Mouse (Mus musculus) hindbrain, embryonic 11.5 days (tissue): Measurements from ENCODE around the gene Prdm11. TPM values are rescaled to one million over a fixed set of nuclear protein-coding genes. Genes with fewer than 3 reads are reported as not detected.

Source experiments
- ATAC-seq: fragments of 200-750 bp; cut with Nextera tagmentation; 2 replicates; pipeline ENCODE4 v1.8.0; 2017; ENCODE audit warnings: mild to moderate bottlenecking, moderate TSS enrichment, moderate library complexity; ENCODE audit not compliant: low FRiP score
- DNase-seq: peaks from one replicate; pipeline ENCODE4 v3.0.0-alpha.2; 2015; ENCODE audit warnings: low spot score
- H3K27ac ChIP-seq: fragments of 300-500 bp; sonication (generic); 2 replicates; pipeline ENCODE4 v1.5.1; 2014; ENCODE audit warnings: mild to moderate bottlenecking, low read depth, low read length
- H3K27me3 ChIP-seq: fragments of 300-500 bp; sonication (generic); 2 replicates; pipeline ENCODE4 v1.6.1; 2014; ENCODE audit warnings: mild to moderate bottlenecking, low read length, moderate library complexity, mixed read lengths; ENCODE audit not compliant: control insufficient read depth, insufficient read depth
- H3K36me3 ChIP-seq: fragments of 300-500 bp; sonication (generic); 2 replicates; pipeline ENCODE4 v1.6.1; 2014; ENCODE audit warnings: mild to moderate bottlenecking, low read length, moderate library complexity, mixed read lengths; ENCODE audit not compliant: control insufficient read depth, insufficient read depth
- H3K4me1 ChIP-seq: fragments of 300-500 bp; sonication (generic); replicated peaks from 2 replicates; pipeline ENCODE4 v1.6.1; 2014; ENCODE audit warnings: low read length, mixed read lengths; ENCODE audit not compliant: control insufficient read depth, insufficient read depth
- H3K4me2 ChIP-seq: fragments of 300-500 bp; sonication (generic); replicated peaks from 2 replicates; pipeline ENCODE4 v1.6.1; 2014; ENCODE audit warnings: mild to moderate bottlenecking, low read depth, low read length
- H3K4me3 ChIP-seq: fragments of 300-500 bp; sonication (generic); 2 replicates; pipeline ENCODE4 v1.5.1; 2014; ENCODE audit warnings: low read depth, low read length
- H3K9ac ChIP-seq: fragments of 300-500 bp; sonication (generic); 2 replicates; pipeline ENCODE4 v1.6.1; 2014; ENCODE audit warnings: low read depth, low read length
- H3K9me3 ChIP-seq: fragments of 300-500 bp; sonication (generic); 2 replicates; pipeline ENCODE4 v1.6.1; 2016; ENCODE audit warnings: low read length; ENCODE audit not compliant: control insufficient read depth
- WGBS: fragments of 180-500 bp; shearing (Covaris S2); extraction: QIAGEN DNeasy Blood & Tissue Kit; methylation state at CpG from one replicate; pipeline ENCODE4 v1.1.7; 2014; 5-methylcytosine and 5-hydroxymethylcytosine counted together
- polyA plus RNA-seq: library from polyadenylated mRNA; unstranded; fragments of >200 nt; fragmentation: Nextera tagmentation; extraction: Ambion mirVana; gene quantifications from 2 replicates; pipeline ENCODE4 v1.2.1, GENCODE M21; 2014

Prdm11 gene
- polyA plus RNA-seq = 1.5 and 2.2 TPM in 2 replicates

DNA sequence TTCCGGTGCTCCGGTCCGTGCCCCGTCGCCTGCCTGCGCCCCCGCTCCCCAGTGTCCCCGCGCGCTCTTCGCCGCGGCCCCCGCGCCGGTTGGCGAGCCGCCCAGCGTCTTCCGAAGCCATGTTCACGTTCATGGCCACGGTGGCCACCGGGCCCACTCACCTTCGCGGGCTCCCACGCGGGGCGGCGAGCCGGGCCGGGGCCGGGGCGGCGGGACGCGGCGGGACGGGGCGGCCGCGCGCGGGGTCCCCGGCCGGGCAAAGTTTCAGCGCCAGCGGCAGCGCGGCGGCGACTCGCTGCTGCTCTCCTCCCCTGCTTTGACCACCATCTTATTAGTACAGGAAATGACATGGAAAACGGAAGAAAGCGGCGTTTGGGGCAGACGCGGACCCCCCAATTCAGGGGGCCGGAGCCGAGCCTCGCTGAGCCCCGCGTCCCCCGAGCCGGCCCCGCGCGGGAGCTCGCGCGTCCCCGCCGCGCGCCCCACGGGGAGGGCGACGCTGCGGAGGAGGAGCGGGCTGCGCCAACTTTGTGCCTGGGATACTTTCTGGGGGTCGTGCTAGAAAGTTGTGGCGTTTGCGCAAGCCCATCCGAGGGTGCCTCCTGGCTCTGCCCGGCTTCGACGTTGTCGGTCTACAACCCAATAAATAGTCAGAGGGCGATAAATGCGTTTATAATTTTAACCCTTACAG, at the start of gene Prdm11:
Gene Prdm11 (minus strand): TSS at position 350 of the 691 bp plus-strand sequence.
- H3K4me2 ChIP-seq = peak within 1 kb of the TSS; percentile 74
- WGBS = under 1% methylated on average over 72 of the region's 90 CpGs
- H3K36me3 ChIP-seq = no peaks in the 10 kb centered on the region
- no peaks in the 10 kb centered on the region for H3K27me3 ChIP-seq
- peak within 1 kb of the TSS; percentile 94 for H3K9ac ChIP-seq
- H3K4me3 ChIP-seq = peak within 1 kb of the TSS; percentile 56
- 0 out of 2 replicates have a peak, but pooled peaks cover 4% of the 10 kb centered on the region for H3K4me1 ChIP-seq
- peak within 1 kb of the TSS; percentile 77 for H3K27ac ChIP-seq
- peak; percentile 59 for DNase-seq
- peak; percentile 61 for ATAC-seq
- H3K9me3 ChIP-seq = no peaks in the 10 kb centered on the region

DNA sequence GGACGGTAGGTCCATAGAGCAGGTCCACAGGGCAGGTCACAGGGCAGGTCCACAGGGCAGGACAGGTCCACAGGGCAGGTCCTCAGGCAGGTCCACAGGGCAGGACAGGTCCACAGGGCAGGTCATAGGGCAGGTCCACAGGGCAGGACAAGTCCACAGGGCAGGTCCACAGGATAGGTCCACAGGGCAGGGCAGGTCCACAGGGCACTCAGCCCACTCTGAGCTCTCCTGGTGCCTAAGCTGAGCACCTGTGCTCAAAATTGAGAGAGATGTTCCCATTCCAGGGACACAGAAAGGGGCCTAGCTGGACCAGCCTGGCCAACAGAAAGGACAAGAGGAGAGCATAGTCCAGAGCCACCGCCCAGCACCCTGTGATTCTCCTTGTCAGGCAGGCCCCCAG, 46.4 kb upstream of the Prdm11 start:
- H3K36me3 ChIP-seq = no peaks in the 10 kb centered on the region
- H3K4me1 ChIP-seq = no peaks in the 10 kb centered on the region
- H3K4me2 ChIP-seq = no peak overlapping the region
- DNase-seq (no peak), ATAC-seq (peak; percentile 25)
- no peak overlapping the region for H3K27ac ChIP-seq
- no peaks in the 10 kb centered on the region for H3K9me3 ChIP-seq
- no peaks in the 10 kb centered on the region for H3K27me3 ChIP-seq
- WGBS = 84% methylated on average over 2 of the region's 2 CpGs
- no peak overlapping the region for H3K9ac ChIP-seq
- H3K4me3 ChIP-seq = no peak overlapping the region

GRCm38 (mm10) chr2:93091679-93092078, 45.7 kb upstream of the Prdm11 start:
- Histone ChIP-seq H3K9me3 (no peaks in the 10 kb centered on the region), H3K36me3 (no peaks in the 10 kb centered on the region), H3K27ac (peak overlapping the region; percentile 12; the same call in 1 of the 2 replicates), H3K4me1 (no peaks in the 10 kb centered on the region), H3K9ac (no peak overlapping the region), H3K27me3 (no peaks in the 10 kb centered on the region), H3K4me3 (no peak overlapping the region), H3K4me2 (no peak overlapping the region)
- ATAC-seq = peak; percentile 75
- WGBS = 38% methylated on average over 2 of the region's 2 CpGs
- DNase-seq = peak; percentile 57

DNA sequence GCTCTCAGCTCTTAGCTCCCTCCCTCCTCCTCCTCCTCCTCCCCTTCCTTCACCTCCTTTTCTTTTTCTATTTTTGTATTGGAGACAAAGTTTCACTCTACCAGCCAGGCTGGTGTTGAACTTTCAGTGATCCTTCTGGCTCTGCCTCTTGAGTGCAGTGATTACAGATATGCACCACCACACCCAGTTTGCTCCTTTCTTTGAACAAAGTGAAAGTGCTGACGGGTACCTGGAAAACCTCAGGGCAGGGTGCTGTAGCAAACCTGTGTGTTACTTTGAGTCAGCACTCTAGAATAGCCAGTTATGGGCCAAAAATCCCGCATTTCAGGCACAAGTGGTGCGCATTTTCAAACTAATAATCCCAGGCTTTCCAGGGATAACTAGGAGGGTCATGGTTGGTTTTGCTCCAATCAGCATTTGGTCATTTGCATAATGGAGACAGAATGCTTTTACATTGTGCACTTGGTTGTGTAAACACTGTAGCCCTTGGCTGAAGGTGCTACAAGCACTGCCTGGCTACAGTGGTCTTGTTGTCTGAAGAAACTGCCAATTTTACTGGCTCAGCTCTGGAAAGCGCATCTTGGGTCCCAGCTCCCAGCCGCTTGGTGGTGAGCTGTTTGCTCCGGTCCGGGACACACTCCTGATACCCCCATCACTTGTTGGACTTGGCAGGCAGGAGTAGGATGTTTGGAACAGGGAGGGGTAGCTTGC, 43.6 kb upstream of the Prdm11 start:
- no peak overlapping the region for H3K27ac ChIP-seq
- no peak for DNase-seq

DNA sequence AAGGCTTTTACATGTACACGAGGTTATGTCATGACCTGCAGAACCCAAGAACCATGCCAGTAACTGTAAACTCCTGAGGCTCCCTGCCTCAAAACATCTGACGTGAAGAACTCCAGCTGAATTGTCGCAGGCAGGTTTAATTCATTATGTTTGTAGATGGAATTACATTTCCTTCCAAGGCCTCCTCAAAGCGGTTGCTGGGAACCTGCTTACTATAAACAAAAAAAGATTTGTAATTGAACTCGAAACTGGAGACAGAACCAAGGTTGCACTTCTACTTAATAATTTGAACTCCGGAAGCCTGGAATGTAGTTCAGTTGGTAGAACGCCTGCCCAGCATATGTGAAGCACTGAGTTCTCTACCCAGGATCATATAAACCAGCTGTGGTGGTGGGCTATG, 42.0 kb upstream of the Prdm11 start:
- ATAC-seq (no peak), DNase-seq (no peak)
- Histone ChIP-seq H3K4me2 (no peak overlapping the region), H3K9me3 (no peaks in the 10 kb centered on the region), H3K27me3 (no peaks in the 10 kb centered on the region), H3K4me1 (no peaks in the 10 kb centered on the region), H3K36me3 (no peaks in the 10 kb centered on the region), H3K27ac (no peak overlapping the region), H3K4me3 (no peak overlapping the region), H3K9ac (no peak overlapping the region)
- WGBS = 86% methylated on average over 7 of the region's 7 CpGs

More for the DNA sequence above, 43.6 kb upstream of the Prdm11 start:
- no peak for ATAC-seq
- no peaks in the 10 kb centered on the region for H3K4me1 ChIP-seq
- no peak overlapping the region for H3K4me2 ChIP-seq
- H3K9me3 ChIP-seq = no peaks in the 10 kb centered on the region
- no peak overlapping the region for H3K9ac ChIP-seq
- H3K36me3 ChIP-seq = no peaks in the 10 kb centered on the region
- WGBS = 77% methylated on average over 7 of the region's 7 CpGs
- no peaks in the 10 kb centered on the region for H3K27me3 ChIP-seq
- H3K4me3 ChIP-seq = no peak overlapping the region

- Histone ChIP-seq H3K4me1 (peaks cover 8% of the 10 kb centered on the region; the same call in 1 of the 2 replicates), H3K9ac (no peak overlapping the region), H3K9me3 (no peaks in the 10 kb centered on the region), H3K4me3 (no peak overlapping the region), H3K27me3 (no peaks in the 10 kb centered on the region), H3K36me3 (no peaks in the 10 kb centered on the region), H3K27ac (no peak overlapping the region), H3K4me2 (no peak overlapping the region)
- DNase-seq (no peak), ATAC-seq (no peak)
- 74% methylated on average over 8 of the region's 8 CpGs for WGBS
Observed at GRCm38 (mm10) chr2:93085291-93086027, 39.5 kb upstream of the Prdm11 start.

- Histone ChIP-seq H3K4me1 (peaks cover 8% of the 10 kb centered on the region; the same call in 1 of the 2 replicates), H3K27me3 (no peaks in the 10 kb centered on the region), H3K36me3 (no peaks in the 10 kb centered on the region), H3K27ac (no peak overlapping the region), H3K4me2 (no peak overlapping the region), H3K9ac (no peak overlapping the region), H3K9me3 (no peaks in the 10 kb centered on the region), H3K4me3 (no peak overlapping the region)
- ATAC-seq = no peak
- WGBS = 92% methylated on average over 5 of the region's 5 CpGs
- DNase-seq = no peak
Observed at GRCm38 (mm10) chr2:93084481-93084880, 38.5 kb upstream of the Prdm11 start.

DNA sequence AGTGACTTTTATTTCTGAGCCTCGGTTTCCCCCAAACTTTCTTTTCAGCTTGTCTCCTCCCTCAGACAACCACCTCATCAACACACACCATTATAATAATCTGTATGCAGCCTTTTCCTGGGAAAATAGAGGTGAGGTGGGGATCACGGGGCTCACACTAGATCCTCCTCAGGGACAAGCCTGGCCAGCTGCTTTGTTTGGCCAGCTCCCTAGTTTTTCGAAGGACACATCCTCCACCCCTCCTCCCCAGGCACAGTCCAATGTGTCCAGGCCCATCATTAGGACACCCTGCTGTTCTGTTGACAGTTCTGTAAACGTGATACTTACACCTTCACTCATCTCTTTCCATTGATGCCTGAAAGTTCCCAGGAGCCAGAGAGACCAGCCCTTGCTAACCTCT, 37.4 kb upstream of the Prdm11 start:
- no peak overlapping the region for H3K4me2 ChIP-seq
- H3K9me3 ChIP-seq = no peaks in the 10 kb centered on the region
- no peak overlapping the region for H3K27ac ChIP-seq
- DNase-seq (no peak), ATAC-seq (no peak)
- H3K4me1 ChIP-seq = peaks cover 8% of the 10 kb centered on the region; the same call in 1 of the 2 replicates
- 47% methylated on average over 4 of the region's 4 CpGs for WGBS
- no peaks in the 10 kb centered on the region for H3K36me3 ChIP-seq
- no peaks in the 10 kb centered on the region for H3K27me3 ChIP-seq
- H3K4me3 ChIP-seq = no peak overlapping the region
- H3K9ac ChIP-seq = no peak overlapping the region
